Mouse (Mus musculus): ENCODE results near the gene Mcoln2.
A peak's percentile ranks its signal among the peaks of the same experiment; 100 is the strongest.

The Mcoln2 gene

GRCm38 (mm10) chr3:146146131-146146530 is 3.5 kb upstream of the Mcoln2 start:
- DNase-seq (ENCODE audit: low spot score) = no peak

- DNase-seq (ENCODE audit: low spot score) = peak; percentile 44
Observed at GRCm38 (mm10) chr3:146150058-146150400, 396 bp downstream of the Mcoln2 start.

- no peak for DNase-seq (ENCODE audit: low spot score)
Observed at GRCm38 (mm10) chr3:146150560-146150959, 927 bp downstream of the Mcoln2 start.

GRCm38 (mm10) chr3:146151328-146151727 is 1.7 kb downstream of the Mcoln2 start:
- DNase-seq (ENCODE audit: low spot score) = no peak

GRCm38 (mm10) chr3:146151755-146152154 is 2.1 kb downstream of the Mcoln2 start:
- DNase-seq (ENCODE audit: low spot score) = no peak

GRCm38 (mm10) chr3:146152348-146152747 is 2.7 kb downstream of the Mcoln2 start:
- no peak for DNase-seq (ENCODE audit: low spot score)

GRCm38 (mm10) chr3:146152913-146153312 is 3.3 kb downstream of the Mcoln2 start:
- no peak for DNase-seq (ENCODE audit: low spot score)

- no peak for DNase-seq (ENCODE audit: low spot score)
Observed at GRCm38 (mm10) chr3:146153862-146154611, 4.4 kb downstream of the Mcoln2 start.

- DNase-seq (ENCODE audit: low spot score) = no peak
Observed at GRCm38 (mm10) chr3:146155628-146156576, 6.3 kb downstream of the Mcoln2 start.

- DNase-seq (ENCODE audit: low spot score) = no peak
Observed at GRCm38 (mm10) chr3:146156811-146157210, 7.2 kb downstream of the Mcoln2 start.

- no peak for DNase-seq (ENCODE audit: low spot score)
Observed at GRCm38 (mm10) chr3:146158039-146158438, 8.4 kb downstream of the Mcoln2 start.

- no peak for DNase-seq (ENCODE audit: low spot score)
Observed at GRCm38 (mm10) chr3:146159360-146159759, 9.7 kb downstream of the Mcoln2 start.

GRCm38 (mm10) chr3:146162197-146162596 is 12.6 kb downstream of the Mcoln2 start:
- DNase-seq (ENCODE audit: low spot score) = no peak

GRCm38 (mm10) chr3:146169356-146169755 is 19.7 kb downstream of the Mcoln2 start:
- no peak for DNase-seq (ENCODE audit: low spot score)

GRCm38 (mm10) chr3:146173030-146173429 is 23.4 kb downstream of the Mcoln2 start:
- no peak for DNase-seq (ENCODE audit: low spot score)

- DNase-seq (ENCODE audit: low spot score) = no peak
Observed at GRCm38 (mm10) chr3:146174215-146174614, 24.6 kb downstream of the Mcoln2 start.

- no peak for DNase-seq (ENCODE audit: low spot score)
Observed at GRCm38 (mm10) chr3:146177295-146177694, 27.7 kb downstream of the Mcoln2 start.

GRCm38 (mm10) chr3:146177748-146178582 is 28.3 kb downstream of the Mcoln2 start:
- DNase-seq (ENCODE audit: low spot score) = peak; percentile 86

GRCm38 (mm10) chr3:146180341-146180740 is 30.7 kb downstream of the Mcoln2 start:
- DNase-seq (ENCODE audit: low spot score) = no peak

GRCm38 (mm10) chr3:146180986-146181385 is 31.4 kb downstream of the Mcoln2 start:
- peak; percentile 61 for DNase-seq (ENCODE audit: low spot score)

- peak; percentile 54 for DNase-seq (ENCODE audit: low spot score)
Observed at GRCm38 (mm10) chr3:146184992-146185657, 35.5 kb downstream of the Mcoln2 start.

GRCm38 (mm10) chr3:146186033-146186432 is 36.4 kb downstream of the Mcoln2 start:
- DNase-seq (ENCODE audit: low spot score) = no peak

Data from urinary bladder, postnatal 14 days (tissue).